Mouse (Mus musculus) cortical plate, adult 2 months (tissue): ENCODE results near the gene Klhl5.

Source experiments
- CTCF ChIP-seq: fragments of 200-500 bp; IDR thresholded peaks from 2 replicates; pipeline ENCODE4 v1.5.1; 2011; ENCODE audit warnings: mild to moderate bottlenecking, control low read depth, low read length; ENCODE audit not compliant: insufficient read depth; ENCODE audit errors: extremely low read depth
- POLR2A ChIP-seq: fragments of 200-500 bp; IDR thresholded peaks from 2 replicates; pipeline ENCODE4 v1.6.1; 2011; ENCODE audit warnings: mild to moderate bottlenecking, low read length, control low read depth; ENCODE audit not compliant: insufficient read depth; ENCODE audit errors: extremely low read depth

GRCm38 (mm10) chr5:65122616-65123015 lies 15.3 kb downstream of the Klhl5 start:
- TF ChIP-seq CTCF (no peak), POLR2A (no peak)
